11 mouse cellular contexts compared by ENCODE assay signal in the genomic region with DNA sequence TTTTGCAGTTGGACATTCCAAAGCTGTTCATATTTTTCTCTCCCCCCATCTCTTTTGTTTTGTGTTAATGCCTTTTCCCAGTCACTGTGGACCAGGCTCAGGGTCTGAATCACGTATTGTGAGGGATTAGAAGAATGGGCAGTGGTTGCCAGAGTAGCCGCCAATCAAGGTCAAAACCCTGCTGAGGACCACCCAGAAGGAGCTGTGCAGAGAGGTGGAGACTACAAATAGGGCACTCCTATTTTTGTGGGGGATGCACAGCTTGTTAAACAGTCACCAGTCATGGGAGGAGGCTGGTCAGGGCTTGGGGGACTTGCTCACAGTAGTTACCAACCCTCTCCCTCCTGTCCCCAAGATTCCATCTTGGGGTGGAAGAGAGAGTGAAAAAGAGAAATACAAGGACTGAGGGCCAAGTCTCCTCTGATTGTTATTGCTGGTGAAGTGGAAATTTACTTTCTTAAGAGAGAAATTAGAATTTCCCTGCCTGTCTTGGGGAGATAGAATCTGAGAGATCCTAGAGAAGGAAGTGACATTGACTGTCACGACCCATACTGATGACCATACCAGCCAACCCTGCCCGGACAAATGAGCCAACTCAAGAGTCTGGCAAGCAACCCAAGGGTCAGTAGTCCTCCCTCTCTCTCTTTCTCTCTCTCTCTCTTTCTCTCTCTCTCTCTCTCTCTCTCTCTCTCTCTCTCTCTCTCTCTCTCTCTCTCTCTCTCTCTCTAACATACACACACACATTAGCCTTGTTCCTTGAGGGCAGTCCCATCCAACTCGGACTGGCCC. TPM values are rescaled to one million over a fixed set of nuclear protein-coding genes. Genes with fewer than 3 reads are reported as not detected.
DNase-seq lines count a peak whose midpoint lies in the region; ATAC-seq and TF ChIP-seq lines count a peak whose summit lies in the region.
"Had no signal": no experiment of that assay in that cellular context is flagged by ENCODE, and none has a peak within 500 bp of the region (broad histone marks: within the 10 kb centered on the region; RNA-seq: fewer than 3 reads in every experiment).

No protein-coding gene starts in this region.

- H3K27me3 ChIP-seq in forebrain, embryonic 10.5 days (ENCODE audit: poor library complexity, severe bottlenecking): peaks cover 68% of the 10 kb centered on the region
- peaks cover 53% of the 10 kb centered on the region for H3K27me3 ChIP-seq in forebrain, embryonic 12.5 days
- H3K27me3 ChIP-seq in midbrain, postnatal 0 days (ENCODE audit: insufficient read depth, low read length): peaks cover 26% of the 10 kb centered on the region

- intact Hi-C loops in heart, postnatal 25 days (cut with DNase I): no loop called here

- 0 out of 2 replicates have a peak overlapping the region, but pooled peaks have one; percentile 51 for H3K4me3 ChIP-seq in forebrain, embryonic 10.5 days
- H3K4me3 ChIP-seq in forebrain, embryonic 12.5 days (replicated peaks): no peak overlapping the region
- no peak overlapping the region for H3K4me3 ChIP-seq in layer of hippocampus, adult 2 months
- H3K4me3 ChIP-seq in midbrain, postnatal 0 days (ENCODE audit: low read depth, low read length): no peak overlapping the region
- H3K4me3 ChIP-seq: erythroblast, embryonic 14.5 days; liver, embryonic 12.5 days had no signal

- H3K9ac ChIP-seq in forebrain, embryonic 12.5 days: no peak overlapping the region
- H3K9ac ChIP-seq in midbrain, postnatal 0 days (replicated peaks; ENCODE audit: low read length, poor library complexity, severe bottlenecking): no peak overlapping the region
- H3K9ac ChIP-seq: liver, embryonic 12.5 days had no signal

- peak; percentile 68 for DNase-seq in forebrain, embryonic 10.5 days (ENCODE audit: extremely low spot score, low spot score)
- no peak for DNase-seq in layer of hippocampus, adult 2 months (ENCODE audit: low spot score in 2 of 2)
- DNase-seq in layer of hippocampus, adult 9-10 months (ENCODE audit: low spot score): no peak
- peak; percentile 45 to 51 for DNase-seq in cerebellum, postnatal 14 days
- peak; percentile 58 for DNase-seq in midbrain, postnatal 0 days (ENCODE audit: low spot score)
- DNase-seq in heart, postnatal 25 days (ENCODE audit: low spot score): no peak
- DNase-seq: thymus, adult 2 months had no signal

- H3K36me3 ChIP-seq in forebrain, embryonic 10.5 days (replicated peaks): peaks cover 15% of the 10 kb centered on the region
- no peaks in the 10 kb centered on the region for H3K36me3 ChIP-seq in forebrain, embryonic 12.5 days (replicated peaks)
- H3K36me3 ChIP-seq in midbrain, postnatal 0 days (ENCODE audit: insufficient read depth, low read length): peaks cover 23% of the 10 kb centered on the region

- no peak for TF ChIP-seq CTCF in layer of hippocampus, adult 2 months (conservative IDR thresholded peaks at IDR 0.05)
- TF ChIP-seq CTCF in midbrain, postnatal 0 days (IDR thresholded peaks at IDR 0.05): no peak

- no peaks in the 10 kb centered on the region for H3K9me3 ChIP-seq in forebrain, embryonic 10.5 days
- no peaks in the 10 kb centered on the region for H3K9me3 ChIP-seq in forebrain, embryonic 12.5 days
- H3K9me3 ChIP-seq in midbrain, postnatal 0 days (ENCODE audit: low read length): no peaks in the 10 kb centered on the region
- H3K9me3 ChIP-seq: liver, embryonic 12.5 days; megakaryocyte, embryonic 14.5 days had no signal

- peak overlapping the region; percentile 70; the same call in 1 of the 2 replicates for H3K27ac ChIP-seq in forebrain, embryonic 10.5 days
- no peak overlapping the region for H3K27ac ChIP-seq in forebrain, embryonic 12.5 days
- H3K27ac ChIP-seq in layer of hippocampus, adult 2 months: peak overlapping the region; percentile 84
- H3K27ac ChIP-seq in midbrain, postnatal 0 days (ENCODE audit: low read depth, low read length): no peak overlapping the region
- H3K27ac ChIP-seq: liver, embryonic 12.5 days had no signal

- no peak for ATAC-seq in forebrain, embryonic 12.5 days (ENCODE audit: low FRiP score)
- ATAC-seq in midbrain, postnatal 0 days (ENCODE audit: low FRiP score): no peak
- ATAC-seq: liver, embryonic 12.5 days had no signal

- peaks cover 66% of the 10 kb centered on the region for H3K4me1 ChIP-seq in forebrain, embryonic 10.5 days
- peaks cover 49% of the 10 kb centered on the region for H3K4me1 ChIP-seq in forebrain, embryonic 12.5 days
- H3K4me1 ChIP-seq in midbrain, postnatal 0 days (ENCODE audit: insufficient read depth, low read length): peaks cover 6% of the 10 kb centered on the region

- WGBS in forebrain, embryonic 10.5 days: 47% methylated on average over 5 of the region's 5 CpGs
- WGBS in forebrain, embryonic 12.5 days: 45% methylated on average over 5 of the region's 5 CpGs
- 39% methylated on average over 5 of the region's 5 CpGs for WGBS in midbrain, postnatal 0 days

- H3K4me2 ChIP-seq in forebrain, embryonic 12.5 days: no peak overlapping the region
- no peak overlapping the region for H3K4me2 ChIP-seq in midbrain, postnatal 0 days (ENCODE audit: low read depth, low read length, poor library complexity, severe bottlenecking)
- H3K4me2 ChIP-seq: liver, embryonic 12.5 days had no signal

RNA-seq across cellular contexts. Expression of a gene that starts 3.2 kb away (rescaled TPM):
- 21.9 and 22.0 TPM in 2 replicates for polyA plus RNA-seq in forebrain, embryonic 10.5 days (2016; fragmentation: Nextera tagmentation; extraction: Ambion mirVana)
- 13.1 and 16.9 TPM in 2 replicates for polyA plus RNA-seq in forebrain, embryonic 12.5 days (2016; fragmentation: Nextera tagmentation; extraction: Ambion mirVana)
- 10 to 100 TPM; 11.0 to 11.7 TPM for total RNA-seq in layer of hippocampus, adult 2 months (2021)
- total RNA-seq in midbrain, postnatal 0 days (2014; rRNA removed): 6.0 and 6.8 TPM in 2 replicates
- 5.1 and 5.5 TPM in 2 replicates for polyA plus RNA-seq in midbrain, postnatal 0 days (2015; fragmentation: Nextera tagmentation; extraction: Ambion mirVana)
- 1 to 10 TPM; 4.0 to 4.2 TPM for total RNA-seq in heart, postnatal 25 days (2021)

RNA-seq across cellular contexts. Expression of a gene that starts 3.3 kb away (rescaled TPM):
- polyA plus RNA-seq in forebrain, embryonic 10.5 days (2016; fragmentation: Nextera tagmentation; extraction: Ambion mirVana): 21.4 and 22.7 TPM in 2 replicates
- 16.8 and 19.3 TPM in 2 replicates for polyA plus RNA-seq in forebrain, embryonic 12.5 days (2016; fragmentation: Nextera tagmentation; extraction: Ambion mirVana)
- total RNA-seq in layer of hippocampus, adult 2 months (2021): 1 to 10 TPM; 8.8 to 8.9 TPM
- total RNA-seq in midbrain, postnatal 0 days (2014; rRNA removed): 7.9 and 8.4 TPM in 2 replicates
- 5.9 and 7.4 TPM in 2 replicates for polyA plus RNA-seq in midbrain, postnatal 0 days (2015; fragmentation: Nextera tagmentation; extraction: Ambion mirVana)
- 1 to 10 TPM; 7.7 to 8.5 TPM for total RNA-seq in heart, postnatal 25 days (2021)

RNA-seq across cellular contexts. Expression of a gene that starts 9.5 kb away (rescaled TPM):
- polyA plus RNA-seq in forebrain, embryonic 10.5 days (2016; fragmentation: Nextera tagmentation; extraction: Ambion mirVana): 3.4 and 3.8 TPM in 2 replicates
- 7.2 and 7.4 TPM in 2 replicates for polyA plus RNA-seq in forebrain, embryonic 12.5 days (2016; fragmentation: Nextera tagmentation; extraction: Ambion mirVana)
- 100 to 1,000 TPM; 185 to 196 TPM for total RNA-seq in layer of hippocampus, adult 2 months (2021)
- 65.9 and 76.6 TPM in 2 replicates for total RNA-seq in midbrain, postnatal 0 days (2014; rRNA removed)
- 14.2 and 18.8 TPM in 2 replicates for polyA plus RNA-seq in midbrain, postnatal 0 days (2015; fragmentation: Nextera tagmentation; extraction: Ambion mirVana)
- 1 to 10 TPM; 4.0 to 4.2 TPM for total RNA-seq in heart, postnatal 25 days (2021)

RNA-seq across cellular contexts. Expression of a gene that starts 31.4 kb away (rescaled TPM):
- 44.7 and 46.9 TPM in 2 replicates for polyA plus RNA-seq in forebrain, embryonic 10.5 days (2016; fragmentation: Nextera tagmentation; extraction: Ambion mirVana)
- polyA plus RNA-seq in forebrain, embryonic 12.5 days (2016; fragmentation: Nextera tagmentation; extraction: Ambion mirVana): 47.8 and 49.7 TPM in 2 replicates
- 10 to 100 TPM; 97.6 to 98.1 TPM for total RNA-seq in layer of hippocampus, adult 2 months (2021)
- 24.4 and 36.0 TPM in 2 replicates for total RNA-seq in midbrain, postnatal 0 days (2014; rRNA removed)
- polyA plus RNA-seq in midbrain, postnatal 0 days (2015; fragmentation: Nextera tagmentation; extraction: Ambion mirVana): 88.6 and 90.4 TPM in 2 replicates
- total RNA-seq in heart, postnatal 25 days (2021): 10 to 100 TPM; 62.1 to 63.9 TPM

RNA-seq across cellular contexts. Expression of a gene that starts 34.3 kb away (rescaled TPM):
- polyA plus RNA-seq in forebrain, embryonic 10.5 days (2016; fragmentation: Nextera tagmentation; extraction: Ambion mirVana): 154 and 156 TPM in 2 replicates
- polyA plus RNA-seq in forebrain, embryonic 12.5 days (2016; fragmentation: Nextera tagmentation; extraction: Ambion mirVana): 145 and 147 TPM in 2 replicates
- total RNA-seq in layer of hippocampus, adult 2 months (2021): 10 to 100 TPM; 36.0 to 36.8 TPM
- 140 and 160 TPM in 2 replicates for total RNA-seq in midbrain, postnatal 0 days (2014; rRNA removed)
- 126 and 130 TPM in 2 replicates for polyA plus RNA-seq in midbrain, postnatal 0 days (2015; fragmentation: Nextera tagmentation; extraction: Ambion mirVana)
- 10 to 100 TPM; 18.2 to 24.1 TPM for total RNA-seq in heart, postnatal 25 days (2021)

Comparison
In these comparisons a context has a peak if more than half of its experiments do, and no peak if none do; other contexts are left out.
1. H3K27ac ChIP-seq: peak in forebrain, embryonic 10.5 days (single experiment) and layer of hippocampus, adult 2 months (single experiment); none in forebrain, embryonic 12.5 days (single experiment) and midbrain, postnatal 0 days (single experiment).
2. DNase-seq: peak in forebrain, embryonic 10.5 days (single experiment), cerebellum, postnatal 14 days (2 of 2) and midbrain, postnatal 0 days (single experiment); none in layer of hippocampus, adult 2 months (0 of 2), layer of hippocampus, adult 9-10 months (single experiment) and heart, postnatal 25 days (single experiment).
3. RNA of a gene that starts 9.5 kb away (total RNA-seq): 185 to 196 TPM in layer of hippocampus, adult 2 months and 65.9 to 76.6 TPM in midbrain, postnatal 0 days; 4.0 to 4.2 TPM in heart, postnatal 25 days; every median in the first group is over 10 times any median in the second.